Mouse (Mus musculus): ENCODE data around the gene Lmx1b.
A peak's percentile ranks its signal among the peaks of the same experiment; 100 is the strongest.

Gene Lmx1b

GRCm38 (mm10) chr2:33640171-33640721, at the start of gene Lmx1b:
Gene Lmx1b, minus strand, starts transcription at chr2:33640511.
- ATAC-seq (ENCODE audit: low TSS enrichment): no peak

DNA sequence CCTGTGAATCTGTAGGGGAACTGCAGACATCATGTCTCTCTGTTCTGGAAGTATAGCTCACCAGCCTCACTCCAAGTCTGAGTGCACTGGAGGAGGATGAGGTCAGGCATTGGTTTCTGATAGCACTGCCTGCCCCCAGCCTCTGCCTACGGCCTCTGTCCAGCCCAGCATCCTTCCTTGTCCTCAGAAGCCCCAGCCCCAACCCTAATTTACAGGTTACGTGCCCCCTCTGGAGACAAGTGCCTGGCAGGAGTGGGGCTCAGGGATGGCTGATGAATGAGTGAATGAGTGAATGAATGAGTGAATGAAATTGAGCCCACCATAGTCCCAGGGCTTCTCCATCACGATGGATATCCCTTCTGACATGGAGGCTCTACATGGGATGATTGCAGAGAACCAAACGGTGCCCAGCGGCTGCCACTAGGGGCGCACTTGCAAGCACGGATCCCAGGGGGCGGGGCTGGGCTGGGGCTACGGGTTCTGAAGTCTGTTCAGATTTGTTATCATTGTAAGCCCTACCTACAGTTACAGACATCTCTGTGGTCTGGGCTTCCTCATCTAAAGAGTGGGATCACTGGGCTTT, 49.7 kb upstream of the Lmx1b start:
- ATAC-seq (ENCODE audit: low TSS enrichment): no peak

GRCm38 (mm10) chr2:33689155-33689879, 49.0 kb upstream of the Lmx1b start:
- no peak for ATAC-seq (ENCODE audit: low TSS enrichment)

DNA sequence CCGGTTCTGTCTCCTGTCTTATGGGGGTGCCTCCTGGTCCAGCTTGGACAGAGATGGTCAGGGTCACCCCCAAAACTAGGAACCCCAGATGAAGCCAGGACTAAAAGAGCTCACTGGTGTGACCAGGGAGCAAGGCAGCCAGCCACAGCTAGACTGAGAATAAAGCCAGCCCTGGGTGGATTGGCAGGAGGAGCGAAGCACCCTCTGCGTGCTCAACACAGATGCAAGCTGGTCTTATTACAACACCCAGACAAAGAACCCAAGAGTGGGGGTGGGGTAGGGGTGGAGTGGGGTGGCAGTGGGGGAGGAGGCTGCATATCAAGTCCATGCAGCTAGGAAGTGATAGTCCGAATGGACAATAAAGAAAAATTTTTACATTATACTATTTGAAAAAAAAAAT, 43.3 kb upstream of the Lmx1b start:
- no peak for ATAC-seq (ENCODE audit: low TSS enrichment)

- ATAC-seq (ENCODE audit: low TSS enrichment): no peak
These were observed 42.8 kb upstream of the Lmx1b start for GRCm38 (mm10) chr2:33683095-33683494.

- ATAC-seq (ENCODE audit: low TSS enrichment): no peak
These were observed 41.9 kb upstream of the Lmx1b start for GRCm38 (mm10) chr2:33682219-33682618.

- no peak for ATAC-seq (ENCODE audit: low TSS enrichment)
These were observed 38.8 kb upstream of the Lmx1b start for GRCm38 (mm10) chr2:33678950-33679654.

GRCm38 (mm10) chr2:33672701-33673472, 32.6 kb upstream of the Lmx1b start:
- ATAC-seq (ENCODE audit: low TSS enrichment): no peak

DNA sequence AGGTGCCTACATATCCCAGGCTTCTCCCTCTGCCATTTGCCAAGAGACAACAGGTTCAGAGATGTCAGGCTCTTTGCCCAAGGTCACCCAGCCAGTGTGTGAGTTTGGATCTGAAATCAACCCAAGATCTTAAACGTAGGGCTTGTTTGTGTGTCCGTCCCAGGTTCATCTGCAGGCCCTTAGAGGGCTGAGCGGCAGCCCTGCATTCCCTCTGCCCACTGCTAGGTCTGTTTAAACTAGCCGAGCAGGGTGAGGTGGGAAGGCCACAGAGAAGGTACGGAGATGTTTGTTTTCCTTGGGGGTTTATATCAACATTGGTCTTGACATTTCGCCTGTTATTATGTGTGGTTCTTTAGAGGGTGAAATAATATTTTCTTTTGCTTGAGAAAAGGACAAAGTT, 28.4 kb upstream of the Lmx1b start:
- ATAC-seq (ENCODE audit: low TSS enrichment): no peak

GRCm38 (mm10) chr2:33666388-33666945, 26.2 kb upstream of the Lmx1b start:
- no peak for ATAC-seq (ENCODE audit: low TSS enrichment)

GRCm38 (mm10) chr2:33665363-33666058, 25.2 kb upstream of the Lmx1b start:
- ATAC-seq (ENCODE audit: low TSS enrichment): peak; percentile 41; the same call in 1 of the 2 replicates

DNA sequence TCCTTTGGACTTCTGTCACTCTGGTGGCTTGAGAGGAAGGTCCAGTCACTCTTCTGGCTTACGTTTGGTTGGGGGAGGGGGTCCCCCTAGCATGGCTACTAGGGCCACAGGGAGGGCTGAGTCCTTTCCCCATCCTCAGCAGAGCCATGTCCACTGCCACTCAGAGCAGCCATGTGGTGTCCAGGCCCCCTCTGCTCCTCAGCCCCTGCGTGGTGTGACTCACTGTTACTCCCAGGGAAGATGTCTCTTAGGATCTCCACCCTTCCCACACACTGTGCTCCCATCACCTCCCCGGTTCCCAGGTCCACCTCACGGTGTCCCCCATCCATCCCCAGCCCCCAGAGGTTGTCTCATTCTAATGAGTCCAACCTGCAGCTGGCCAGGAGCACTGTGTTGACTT, 24.4 kb upstream of the Lmx1b start:
- no peak for ATAC-seq (ENCODE audit: low TSS enrichment)

- ATAC-seq (ENCODE audit: low TSS enrichment): no peak
These were observed 18.9 kb upstream of the Lmx1b start for GRCm38 (mm10) chr2:33659288-33659629.

GRCm38 (mm10) chr2:33658602-33659287, 18.4 kb upstream of the Lmx1b start:
- ATAC-seq (ENCODE audit: low TSS enrichment): no peak

DNA sequence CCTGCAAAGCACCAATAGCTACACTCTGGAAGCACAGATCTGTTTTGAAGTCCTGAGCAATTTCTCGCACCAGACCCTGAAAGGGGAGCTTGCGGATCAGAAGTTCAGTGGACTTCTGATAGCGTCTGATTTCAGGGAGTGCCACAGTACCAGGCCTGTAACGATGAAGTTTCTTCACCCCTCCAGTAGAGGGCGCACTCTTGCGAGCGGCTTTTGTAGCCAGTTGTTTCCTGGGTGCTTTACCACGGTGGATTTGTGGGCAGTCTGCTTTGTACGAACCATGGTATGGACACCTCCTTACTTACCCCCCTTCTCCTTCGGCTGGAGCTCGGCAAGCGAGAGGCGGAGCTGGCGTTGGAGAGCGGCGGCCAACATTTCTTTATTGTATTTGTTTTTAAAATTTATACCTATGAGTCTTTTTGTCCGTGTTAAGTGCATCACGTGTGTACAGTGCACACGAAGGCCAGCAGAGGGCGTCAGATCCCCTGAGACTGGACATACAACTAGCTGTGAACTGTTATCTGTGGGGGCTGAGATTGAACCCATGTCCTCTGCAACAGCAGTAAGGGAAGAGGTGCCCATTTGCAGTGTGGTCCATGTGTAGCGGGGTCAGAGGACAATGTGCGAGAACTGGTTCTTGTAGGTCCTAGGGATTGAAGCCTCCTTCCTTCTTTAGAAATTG, 12.3 kb upstream of the Lmx1b start:
- no peak for ATAC-seq (ENCODE audit: low TSS enrichment)

- ATAC-seq (ENCODE audit: low TSS enrichment): peak; percentile 80; the same call in 1 of the 2 replicates
These were observed 9.1 kb upstream of the Lmx1b start for GRCm38 (mm10) chr2:33649371-33649770.

DNA sequence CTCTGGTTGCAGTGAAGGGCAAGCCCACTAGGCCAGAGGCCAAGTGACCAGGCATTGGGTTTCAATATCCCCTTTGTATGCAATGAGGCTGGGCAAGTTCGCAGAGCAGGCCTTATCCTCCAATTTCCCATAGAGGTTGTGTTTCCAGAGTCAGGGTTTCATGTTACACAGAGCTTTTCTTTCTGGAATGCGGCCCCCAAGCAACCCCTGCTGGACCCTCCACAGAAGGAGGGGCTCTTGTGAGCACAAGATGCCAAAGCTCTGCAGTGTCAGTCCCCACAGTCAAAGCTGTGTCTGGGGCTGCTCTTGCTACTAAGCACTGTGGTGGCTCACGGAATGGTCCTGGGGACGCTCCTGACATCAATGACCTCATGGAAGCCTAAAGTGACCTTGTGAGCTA, 8.6 kb upstream of the Lmx1b start:
- no peak for ATAC-seq (ENCODE audit: low TSS enrichment)

GRCm38 (mm10) chr2:33646283-33646550, 5.9 kb upstream of the Lmx1b start:
- no peak for ATAC-seq (ENCODE audit: low TSS enrichment)

DNA sequence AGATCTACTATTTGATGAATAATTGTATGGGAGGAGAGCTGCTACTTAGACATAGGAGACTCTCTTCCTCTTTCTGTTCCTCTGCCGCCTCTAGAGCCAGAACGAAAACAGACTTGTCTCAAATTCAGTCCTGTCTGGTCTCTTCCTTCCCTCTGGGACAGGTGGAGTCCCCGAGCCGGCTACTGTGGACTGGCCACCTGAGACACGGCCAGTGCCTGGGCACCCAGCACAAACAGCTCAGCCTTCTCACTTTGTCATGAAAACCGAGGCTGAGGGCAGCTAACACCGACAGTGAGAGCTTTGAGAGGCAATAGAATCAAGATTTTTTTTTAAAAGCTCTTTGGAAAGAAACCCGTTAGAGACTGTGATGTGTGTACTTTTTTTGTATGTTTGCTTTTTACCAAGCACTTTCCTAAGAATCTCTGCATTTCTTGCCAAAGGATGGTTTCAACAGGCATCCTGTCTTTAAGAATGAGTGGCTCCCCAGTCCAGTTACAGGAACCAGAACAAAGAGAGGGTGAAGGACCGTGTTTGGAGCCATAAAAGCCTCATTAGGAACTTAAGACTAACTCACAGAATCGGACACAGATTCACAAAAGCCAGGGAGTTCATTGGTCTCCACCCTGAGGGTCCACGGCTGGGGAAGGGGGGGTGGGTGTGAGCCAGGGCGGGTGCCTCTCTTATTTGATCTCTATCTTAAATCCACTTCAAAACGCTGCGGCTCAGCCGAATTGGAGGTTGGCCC, 5.4 kb upstream of the Lmx1b start:
- no peak for ATAC-seq (ENCODE audit: low TSS enrichment)
